Mouse (Mus musculus): ENCODE measurements around the gene Supt20. TPM values are rescaled to one million over a fixed set of nuclear protein-coding genes. Genes with fewer than 3 reads are reported as not detected.
"Not testable (repeated sequence)": the region's sequence is repeated elsewhere in the genome, so short reads cannot be mapped to it uniquely, and the experiment has no call there.

Supt20 gene
- total RNA-seq, 4 experiments from 2014 or later = 51.0 to 63.6 (median 56.1) TPM

DNA sequence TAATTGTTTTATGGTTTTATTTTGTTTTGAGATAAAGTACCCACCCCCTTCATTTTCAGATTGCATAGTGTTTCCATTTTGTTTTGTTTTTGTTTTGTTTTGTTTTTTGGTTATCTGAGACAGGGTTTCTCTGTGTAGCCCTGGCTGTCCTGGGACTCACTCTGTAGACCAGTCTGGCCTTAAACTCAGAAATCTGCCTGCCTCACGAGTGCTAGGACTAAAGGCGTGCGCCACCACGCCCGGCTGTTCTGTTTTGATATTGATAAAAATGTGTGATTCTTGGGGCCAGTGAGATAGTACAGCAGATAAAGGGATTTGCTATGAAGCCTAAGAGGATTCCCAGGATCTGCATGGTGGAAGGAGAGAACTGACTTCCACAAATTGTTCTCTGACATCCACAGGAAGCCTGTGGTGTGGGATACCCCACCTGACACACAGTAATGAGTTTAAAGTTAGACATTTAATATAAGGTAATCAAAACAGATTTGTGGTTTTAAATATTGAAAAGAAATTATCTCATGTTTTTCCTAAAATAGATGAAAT lies 7.2 kb downstream of the Supt20 start:
- no peak for DNase-seq (ENCODE audit: low spot score in 2 of 2)

DNA sequence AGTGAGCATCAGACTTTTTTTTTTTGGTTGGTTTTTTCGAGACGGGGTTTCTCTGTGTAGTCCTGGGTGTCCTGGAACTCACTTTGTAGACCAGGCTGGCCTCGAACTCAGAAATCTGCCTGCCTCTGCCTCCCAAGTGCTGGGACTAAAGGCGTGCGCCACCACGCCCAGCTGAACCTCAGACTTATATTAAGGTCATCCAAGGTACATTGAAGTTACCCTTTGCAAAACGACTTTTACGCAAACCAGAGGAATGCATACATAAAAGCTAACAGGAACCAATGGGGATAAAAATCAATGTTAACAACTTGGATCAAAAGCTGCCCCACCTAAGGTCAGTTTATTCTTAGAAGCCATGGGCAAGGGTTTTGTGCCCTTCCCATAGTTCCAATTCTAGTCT lies 11.5 kb downstream of the Supt20 start:
- not testable (repeated sequence) for DNase-seq (ENCODE audit: low spot score in 2 of 2)

DNA sequence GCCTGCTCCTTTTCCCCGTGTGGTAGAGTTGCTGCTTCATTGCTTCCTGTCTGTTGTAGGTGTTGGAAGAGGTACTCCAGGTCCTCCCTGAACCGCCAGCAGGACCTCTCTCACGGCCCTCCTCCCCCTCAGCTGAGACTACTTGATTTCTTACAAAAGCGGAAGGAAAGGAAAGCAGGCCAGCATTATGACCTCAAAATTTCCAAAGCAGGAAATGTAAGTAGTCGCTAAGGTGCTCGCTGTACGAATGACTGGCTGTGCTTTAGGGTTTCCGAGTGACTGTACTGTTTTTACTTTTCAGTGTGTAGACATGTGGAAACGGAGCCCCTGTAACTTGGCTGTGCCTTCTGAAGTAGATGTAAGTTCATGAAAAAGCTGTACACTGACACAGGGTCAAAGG lies 16.4 kb downstream of the Supt20 start:
- DNase-seq (ENCODE audit: low spot score in 2 of 2) = no peak

DNA sequence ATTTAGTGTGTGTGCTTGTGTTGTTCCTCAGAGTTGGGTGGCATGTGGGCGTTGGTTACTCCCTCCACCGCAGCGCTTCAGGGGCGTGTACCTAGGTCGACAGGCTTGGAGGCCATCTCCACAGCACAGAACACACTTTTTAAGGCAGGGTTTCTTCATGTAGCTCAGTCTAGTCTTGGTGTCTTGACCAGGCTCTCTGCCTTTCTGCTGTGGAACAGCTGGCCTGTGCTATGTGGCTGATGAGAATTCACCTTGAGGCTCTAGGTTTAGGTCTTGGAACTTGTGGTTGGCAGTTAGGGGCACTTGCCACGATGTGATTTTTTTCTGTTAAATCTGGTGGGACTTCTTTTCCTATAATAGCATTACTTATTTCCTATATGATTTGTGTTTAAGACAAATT lies 21.6 kb downstream of the Supt20 start, which contains the start of gene Gm21958:
Gene Gm21958, minus strand, starts transcription at position 101 of the 400 bp plus-strand sequence.
- no peak for DNase-seq (ENCODE audit: low spot score in 2 of 2)

DNA sequence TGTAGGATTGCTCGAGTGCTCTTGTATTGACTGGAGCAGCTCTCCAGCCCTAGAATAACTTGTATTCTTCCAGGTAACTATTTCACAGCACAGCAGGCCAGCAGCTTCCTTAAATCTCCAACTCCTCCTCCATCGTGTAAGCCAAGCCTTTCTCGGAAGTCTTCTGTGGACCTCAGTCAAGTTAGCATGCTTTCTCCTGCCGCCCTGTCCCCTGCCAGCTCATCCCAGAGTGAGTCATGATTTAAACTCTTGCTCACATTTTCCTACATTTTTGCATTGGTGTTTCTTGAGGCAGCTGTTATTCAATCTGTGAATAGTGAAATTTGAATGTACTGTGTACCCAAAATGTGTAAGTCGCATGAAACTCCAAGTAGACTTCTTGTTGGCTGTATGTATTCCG lies 22.9 kb downstream of the Supt20 start:
- no peak for DNase-seq (ENCODE audit: low spot score in 2 of 2)

DNA sequence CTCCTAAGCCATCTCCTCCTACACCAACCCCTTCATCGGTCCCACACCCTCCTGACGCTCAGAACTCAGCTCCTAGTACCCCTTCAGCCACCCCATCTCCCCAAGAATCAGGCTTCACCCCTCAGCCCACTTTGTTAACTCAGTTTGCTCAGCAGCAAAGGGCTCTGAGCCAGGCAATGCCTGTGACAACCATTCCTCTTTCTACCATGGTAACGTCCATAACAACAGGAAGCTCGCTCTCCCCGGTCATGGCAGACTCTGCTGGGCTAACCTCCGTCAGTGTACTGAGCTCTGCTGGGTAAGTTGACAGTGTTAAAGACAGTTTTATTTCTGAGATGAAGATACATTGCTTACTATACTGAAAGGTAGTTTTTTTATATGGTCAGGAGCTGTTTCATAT lies 24.7 kb downstream of the Supt20 start:
- no peak for DNase-seq (ENCODE audit: low spot score in 2 of 2)

DNA sequence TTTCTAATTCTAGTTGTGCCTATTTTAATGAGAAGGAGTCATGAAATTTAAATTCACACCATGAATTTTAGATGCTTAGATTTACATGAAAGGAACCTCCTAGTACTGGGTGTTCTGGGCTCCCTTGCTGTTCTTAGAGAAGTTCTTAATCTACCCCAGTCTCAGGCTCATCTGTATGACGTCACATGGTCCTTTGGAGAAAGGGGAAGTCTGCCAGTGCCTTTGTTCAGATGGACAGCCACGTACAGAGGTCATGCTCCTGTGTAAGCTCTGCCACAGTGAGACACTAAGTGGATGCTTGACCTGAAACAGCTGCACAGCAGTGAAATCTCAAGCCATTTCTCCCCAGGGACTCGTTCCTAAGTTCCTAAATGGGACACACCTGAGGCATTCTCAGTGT lies 26.3 kb downstream of the Supt20 start:
- no peak for DNase-seq (ENCODE audit: low spot score in 2 of 2)

DNA sequence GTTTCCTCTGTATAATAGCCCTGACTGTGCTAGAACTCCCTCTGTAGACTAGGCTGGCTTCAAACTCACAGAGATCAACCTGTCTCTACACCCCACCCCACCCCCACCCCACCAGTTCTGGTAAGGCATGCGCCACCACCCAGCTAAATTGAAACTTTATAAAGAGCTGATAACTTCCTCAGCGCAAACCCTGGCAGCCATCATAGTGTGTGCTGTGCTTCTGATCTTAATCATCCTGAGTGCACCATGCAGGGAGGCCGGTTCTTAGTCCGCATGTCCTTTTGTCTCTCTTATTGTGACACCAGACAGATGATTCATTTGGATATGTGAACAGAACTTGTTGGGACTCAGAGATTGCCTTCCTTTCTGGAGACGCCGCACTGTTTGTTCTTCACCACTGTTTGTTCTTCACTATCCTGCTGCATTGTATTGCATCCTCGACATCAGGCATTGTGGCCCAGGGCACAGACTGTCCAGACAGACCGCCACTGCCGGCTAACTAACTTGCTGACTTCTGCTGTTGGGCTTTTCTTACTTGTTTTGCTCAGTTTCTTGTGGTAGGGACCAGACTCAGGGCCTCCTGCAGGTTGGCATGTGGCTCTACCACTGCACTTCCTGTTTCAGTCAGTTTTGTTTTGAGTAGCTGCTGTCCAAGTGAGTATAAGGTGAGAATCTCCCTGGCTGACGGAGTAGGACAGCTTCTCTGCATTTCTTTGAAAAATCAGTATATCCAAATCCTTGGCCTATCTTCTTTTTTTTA lies 31.3 kb downstream of the Supt20 start:
- DNase-seq (ENCODE audit: low spot score in 2 of 2) = no peak

DNA sequence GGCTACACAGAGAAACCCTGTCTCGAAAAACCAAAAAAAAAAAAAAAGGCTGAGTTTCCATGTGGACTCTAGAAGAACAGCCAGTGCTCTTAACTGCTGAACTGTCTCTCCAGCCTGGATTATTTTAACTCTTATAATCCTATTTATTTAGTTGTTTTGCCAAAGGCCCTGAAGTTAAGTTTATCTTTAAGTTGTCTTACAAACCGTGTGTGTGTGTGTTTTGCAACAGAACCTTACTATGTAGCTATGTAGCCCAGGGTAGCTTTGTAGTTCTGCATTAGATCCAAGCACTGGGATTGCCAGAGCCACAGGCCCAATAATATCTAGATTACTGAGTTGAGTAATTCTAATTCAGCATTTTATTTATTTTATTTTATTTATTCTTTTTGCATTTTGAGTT lies 32.7 kb downstream of the Supt20 start:
- no peak for DNase-seq (ENCODE audit: low spot score in 2 of 2)

DNA sequence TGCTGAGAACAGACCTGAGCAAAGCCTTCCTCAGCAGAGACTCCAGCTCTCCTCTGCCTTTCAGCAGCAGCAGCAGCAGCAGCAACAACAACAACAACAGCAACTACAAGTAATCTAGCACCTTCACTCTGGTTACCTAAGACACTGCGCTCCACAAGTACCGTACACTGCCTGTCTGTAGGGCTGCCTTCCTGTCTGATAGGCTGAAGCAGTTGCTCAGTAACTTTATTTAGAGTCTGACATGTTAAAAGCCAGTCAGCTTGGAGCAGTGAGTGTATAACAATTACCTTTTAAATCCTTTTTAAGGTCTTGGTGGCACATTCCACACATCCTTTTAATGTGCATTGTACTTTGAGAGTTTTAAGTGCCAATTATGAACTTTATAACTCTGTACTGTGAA lies 35.0 kb downstream of the Supt20 start:
- no peak for DNase-seq (ENCODE audit: low spot score in 2 of 2)

DNA sequence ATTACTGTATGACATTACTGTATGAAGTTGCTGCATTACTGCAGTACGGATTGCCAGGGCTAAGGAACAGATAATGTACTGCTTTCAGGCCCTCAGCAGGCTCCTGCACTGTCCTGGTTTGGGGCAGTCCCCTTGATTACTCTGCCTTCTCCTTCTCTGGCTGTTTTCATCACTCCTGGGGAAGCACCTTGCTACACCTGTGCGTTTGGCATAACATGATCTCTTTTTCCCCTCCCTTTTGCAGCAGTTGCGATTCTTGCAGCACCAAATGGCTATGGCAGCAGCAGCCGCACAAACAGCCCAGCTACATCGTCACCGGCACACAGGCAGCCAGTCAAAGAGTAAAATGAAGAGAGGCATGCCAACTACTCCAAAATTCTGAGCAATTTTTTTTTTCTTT lies 35.5 kb downstream of the Supt20 start:
- no peak for DNase-seq (ENCODE audit: low spot score in 2 of 2)

DNA sequence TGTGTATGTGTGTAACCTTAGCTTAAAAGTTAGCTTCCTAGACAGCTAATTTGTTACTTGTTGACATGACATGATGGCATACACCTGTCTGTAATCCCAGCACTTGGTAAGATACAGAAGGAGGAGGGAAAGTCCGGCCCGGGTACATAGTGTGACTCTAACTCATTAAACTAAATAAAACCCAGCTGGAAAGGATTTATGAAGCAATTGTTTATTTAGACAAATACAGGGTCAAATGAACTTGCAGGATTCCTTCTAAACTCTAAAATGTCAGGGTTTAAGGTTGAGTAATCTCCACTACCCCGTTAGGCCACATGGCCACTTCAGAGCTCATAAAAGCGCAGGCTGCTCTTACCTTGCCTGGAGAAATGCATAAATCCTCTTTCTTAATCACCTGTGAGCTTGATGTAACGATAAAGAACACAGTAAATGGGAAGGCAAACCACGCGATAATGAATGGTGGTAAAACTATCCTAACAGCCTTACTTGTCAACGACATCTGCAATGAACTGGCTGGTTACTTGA lies 39.1 kb downstream of the Supt20 start:
- no peak for DNase-seq (ENCODE audit: low spot score in 2 of 2)

DNA sequence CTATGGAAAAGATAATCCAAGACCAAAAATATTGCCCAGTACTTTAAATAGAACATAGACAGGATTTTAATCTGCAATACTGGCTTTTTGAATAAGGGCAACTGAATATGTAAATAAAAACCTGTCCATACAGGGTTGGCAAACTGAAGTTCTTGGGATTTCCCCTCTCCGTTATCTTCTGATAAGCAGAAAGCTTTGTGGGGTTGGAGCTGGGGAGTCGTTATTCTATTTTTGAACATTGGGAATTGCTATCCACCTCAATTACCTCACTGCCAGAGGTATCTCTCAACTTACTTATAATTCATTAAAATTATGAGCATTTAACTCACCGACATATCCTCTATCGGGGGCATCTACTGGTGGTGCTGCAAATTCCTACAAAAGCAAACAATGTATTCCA lies 39.8 kb downstream of the Supt20 start:
- no peak for DNase-seq (ENCODE audit: low spot score in 2 of 2)

DNA sequence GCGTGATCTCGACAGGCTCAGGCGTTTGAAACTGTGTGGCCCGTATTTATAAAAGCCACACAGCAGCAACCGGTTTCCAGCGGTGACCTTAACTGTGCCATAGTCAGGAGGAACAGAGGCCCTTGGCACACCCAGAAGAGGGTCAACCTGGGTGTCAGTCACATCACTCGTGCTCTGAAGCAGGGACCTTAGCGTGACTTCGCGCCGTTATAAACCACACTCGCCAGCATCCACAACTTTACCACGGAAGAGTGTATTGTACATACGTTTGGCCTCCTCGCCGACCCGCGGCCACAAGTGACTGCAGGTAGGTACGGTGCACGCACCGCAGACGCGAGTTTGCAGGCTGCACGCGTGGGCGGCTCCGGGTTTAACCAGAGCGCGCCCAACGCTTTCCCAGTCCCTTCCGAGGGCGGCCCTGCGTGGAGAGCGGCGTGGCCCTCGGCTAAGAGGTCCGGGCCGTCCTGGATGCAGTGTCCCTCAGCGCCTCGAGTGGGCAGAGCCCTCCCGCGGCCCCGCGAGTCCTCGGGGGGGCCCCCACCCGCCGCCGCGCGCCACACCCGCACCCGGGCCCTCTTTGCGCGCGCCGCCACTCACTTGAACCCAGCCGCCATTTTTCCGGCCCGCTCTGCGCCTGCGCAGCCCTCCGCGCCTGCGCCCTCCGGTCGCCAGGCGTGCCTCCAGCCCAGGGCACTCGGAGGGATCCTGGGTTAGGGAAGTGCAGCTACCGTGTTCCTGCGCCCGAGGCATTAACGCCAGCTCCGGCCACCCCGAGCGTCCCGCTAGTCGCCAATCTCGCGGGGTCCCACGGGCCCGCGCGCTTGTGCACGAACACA lies 42.0 kb downstream of the Supt20 start:
- peak; percentile 75 to 88 for DNase-seq (ENCODE audit: low spot score in 2 of 2)

DNA sequence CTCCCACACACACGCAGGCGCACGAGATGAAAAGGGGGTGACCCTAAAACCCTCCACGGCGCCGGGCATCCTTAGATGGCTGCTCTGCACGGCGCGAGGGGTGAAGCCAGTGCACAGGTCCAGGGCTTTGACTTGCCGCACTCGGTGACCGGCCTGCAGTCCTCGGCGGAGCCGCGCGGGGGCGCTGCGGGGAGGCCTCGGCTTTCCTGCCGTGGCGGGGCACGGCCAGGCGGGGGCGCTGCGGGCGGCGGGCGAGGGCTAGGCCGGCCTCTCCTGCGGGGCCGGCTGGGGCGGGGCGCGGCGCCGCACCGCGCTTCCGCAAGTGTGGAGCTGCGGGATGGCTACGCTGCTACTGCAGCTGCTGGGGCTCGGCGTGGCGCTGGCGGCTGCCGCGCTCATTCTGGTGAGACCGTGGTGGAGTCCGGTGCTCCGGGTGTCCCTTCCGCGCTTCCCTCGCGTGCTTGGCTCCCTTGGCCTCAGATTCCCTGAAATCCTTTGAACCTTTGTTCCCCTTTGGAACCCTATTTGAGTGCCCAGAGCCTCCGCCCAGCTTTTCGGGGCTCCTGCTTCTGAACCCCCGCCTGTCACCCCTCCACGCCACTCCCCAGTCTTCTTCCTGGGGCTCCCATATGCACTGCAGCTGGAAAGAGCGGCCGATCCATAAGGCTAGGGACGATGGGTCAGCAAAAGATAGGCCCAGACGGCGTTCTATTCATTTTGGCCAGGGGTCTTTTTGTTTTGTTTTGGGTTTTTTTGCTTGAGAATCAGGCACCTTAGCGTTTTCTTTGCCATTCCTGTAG lies 42.8 kb downstream of the Supt20 start, which contains the start of the genes Exosc8 and Alg5:
Gene Exosc8, minus strand, starts transcription at position 147 of the 800 bp plus-strand sequence.
Gene Alg5, plus strand, starts transcription at position 293 of the 800 bp plus-strand sequence.
- DNase-seq (ENCODE audit: low spot score in 2 of 2) = peak; percentile 74 to 88

DNA sequence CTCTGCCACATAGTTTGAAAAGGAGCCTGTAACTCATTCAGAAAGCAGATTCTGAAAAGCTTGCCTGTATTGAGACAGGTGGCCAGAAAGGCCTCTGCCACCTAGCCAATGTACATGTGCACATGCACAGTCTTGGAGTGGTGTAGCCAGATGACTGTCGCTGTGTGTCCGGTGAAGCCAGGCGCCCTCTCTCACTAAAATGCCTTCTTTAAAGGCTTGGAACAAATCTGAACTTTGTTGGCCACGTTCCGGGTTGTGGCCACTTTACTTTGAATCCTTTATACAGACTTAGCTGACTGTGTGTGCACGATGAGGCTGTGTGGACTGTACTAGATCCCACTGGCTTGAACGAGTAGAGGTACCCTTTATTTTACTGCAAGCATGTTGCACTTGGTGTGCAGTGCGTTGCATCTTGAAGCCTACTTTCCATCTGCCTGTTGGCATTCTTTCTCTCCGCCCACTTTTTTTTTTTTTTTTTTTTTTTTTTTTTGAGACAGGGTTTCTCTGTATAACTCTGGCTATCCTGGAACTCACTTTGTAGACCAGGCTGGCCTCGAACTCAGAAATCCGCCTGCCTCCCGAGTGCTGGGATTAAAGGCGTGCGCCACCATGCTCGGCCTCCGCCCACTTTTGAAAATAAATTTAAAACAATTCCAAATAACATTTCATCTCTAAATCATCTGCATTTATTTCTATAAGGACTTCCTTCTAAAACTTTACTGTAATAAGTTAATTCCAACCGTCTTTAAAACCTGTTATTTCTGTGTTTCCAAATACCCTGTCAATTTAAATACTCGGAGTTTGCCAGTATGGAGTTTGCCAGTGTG lies 43.7 kb downstream of the Supt20 start:
- DNase-seq (ENCODE audit: low spot score in 2 of 2) = no peak

DNA sequence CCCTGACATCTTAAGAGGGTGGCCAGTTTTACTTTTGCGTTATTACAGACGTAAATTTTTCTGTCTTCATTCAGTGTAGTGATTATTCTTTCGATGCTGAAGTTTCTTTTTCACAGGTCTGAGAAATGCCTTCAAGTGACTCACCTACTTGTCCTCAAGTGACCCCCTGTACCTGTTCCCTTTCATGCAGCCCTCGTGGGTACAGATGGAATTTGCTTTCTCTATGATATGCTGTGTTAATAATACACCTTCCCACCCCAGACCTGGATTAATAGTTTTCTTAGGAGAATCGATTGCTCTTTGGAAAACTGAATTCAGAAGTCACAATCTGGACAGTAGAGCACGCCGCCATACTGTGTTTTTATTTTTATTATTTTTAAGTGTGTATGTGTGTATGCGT lies 44.7 kb downstream of the Supt20 start:
- DNase-seq (ENCODE audit: low spot score in 2 of 2) = no peak

DNA sequence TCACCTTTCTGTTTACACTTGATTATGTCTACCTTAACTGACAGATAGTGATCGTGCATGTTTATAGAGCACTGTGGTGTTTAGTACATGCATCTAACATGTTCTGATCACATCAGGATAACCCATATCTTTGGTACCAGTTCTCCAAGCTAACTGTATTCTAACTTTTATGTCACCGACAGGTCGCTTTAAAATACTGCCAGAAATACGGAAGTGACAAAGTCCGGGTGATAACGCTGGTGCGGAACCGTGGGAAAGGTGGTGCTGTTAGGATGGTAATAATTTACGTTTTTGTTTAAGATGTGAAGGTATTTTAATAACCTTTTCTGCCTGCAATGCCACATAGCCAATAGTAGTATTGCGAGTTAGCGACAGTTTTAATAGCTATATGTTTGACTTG lies 49.4 kb downstream of the Supt20 start:
- no peak for DNase-seq (ENCODE audit: low spot score in 2 of 2)

DNA sequence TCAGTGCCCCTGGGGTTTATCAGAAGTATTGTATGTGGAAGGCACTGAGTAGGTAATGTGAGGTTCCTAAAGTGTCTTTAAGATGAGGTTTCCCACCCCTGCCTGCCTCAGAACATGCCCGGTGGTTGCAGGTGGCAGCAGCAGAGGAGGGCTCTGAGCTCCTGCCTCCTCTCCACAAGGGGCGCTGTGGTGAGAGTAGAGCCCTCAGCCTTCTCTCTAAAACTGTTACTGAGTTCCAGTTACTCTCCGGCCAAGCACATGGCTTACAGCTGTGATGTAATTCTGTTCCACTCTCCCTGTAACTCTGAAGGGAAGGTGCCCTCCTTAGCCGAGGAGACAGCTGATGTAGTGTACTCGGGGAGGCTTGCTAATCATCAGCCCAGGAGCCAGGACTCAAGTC lies 53.2 kb downstream of the Supt20 start:
- DNase-seq (ENCODE audit: low spot score in 2 of 2) = no peak

DNA sequence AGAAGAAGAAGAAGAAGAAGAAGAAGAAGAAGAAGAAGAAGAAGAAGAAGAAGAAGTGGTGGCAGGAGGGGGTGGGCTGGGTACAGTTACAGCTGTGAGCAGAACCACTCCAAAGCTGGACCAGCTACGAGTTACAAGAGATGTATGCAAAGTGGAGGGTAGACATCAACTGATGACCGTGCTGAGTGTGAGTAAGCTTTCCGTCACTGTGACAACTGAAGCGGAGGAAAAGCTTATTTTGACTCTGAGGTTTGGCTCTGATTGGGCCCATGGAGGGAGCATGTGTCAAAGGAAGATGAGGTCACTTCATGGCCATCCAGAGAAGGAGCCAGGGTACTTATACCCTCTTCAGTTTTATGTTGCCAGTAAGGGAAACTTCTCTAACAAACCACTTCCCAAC lies 60.8 kb downstream of the Supt20 start:
- no peak for DNase-seq (ENCODE audit: low spot score in 2 of 2)
